Mouse (Mus musculus) kidney, adult 18-20 months (tissue): Measurements from ENCODE around the gene Ipo9.

ENCODE experiments used
- DNase-seq: peaks from one replicate; pipeline ENCODE4 v3.0.0; 2021

The Ipo9 gene

DNA sequence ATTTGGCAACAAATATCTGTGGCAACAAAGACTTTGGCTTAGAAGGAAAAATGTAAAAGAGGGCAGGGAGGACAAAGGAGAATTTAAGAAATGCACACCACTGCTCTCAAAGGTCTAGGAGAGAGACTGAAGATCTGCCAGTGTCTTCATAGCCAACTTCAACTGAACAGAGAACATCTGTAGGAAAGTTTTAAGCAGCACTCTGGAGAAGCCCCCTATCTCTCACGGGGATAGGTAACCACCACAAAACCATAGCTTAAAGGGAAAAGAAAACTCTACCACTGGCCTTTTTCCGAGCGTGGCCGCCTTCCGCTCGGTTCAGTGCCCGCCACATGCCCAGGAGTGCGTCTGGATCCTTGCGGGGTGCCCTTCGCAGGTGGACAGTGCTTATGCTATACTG lies 3.7 kb downstream of the Ipo9 start:
- no peak for DNase-seq

- no peak for DNase-seq
Observed at GRCm38 (mm10) chr1:135422772-135423171, 7.5 kb downstream of the Ipo9 start.

DNA sequence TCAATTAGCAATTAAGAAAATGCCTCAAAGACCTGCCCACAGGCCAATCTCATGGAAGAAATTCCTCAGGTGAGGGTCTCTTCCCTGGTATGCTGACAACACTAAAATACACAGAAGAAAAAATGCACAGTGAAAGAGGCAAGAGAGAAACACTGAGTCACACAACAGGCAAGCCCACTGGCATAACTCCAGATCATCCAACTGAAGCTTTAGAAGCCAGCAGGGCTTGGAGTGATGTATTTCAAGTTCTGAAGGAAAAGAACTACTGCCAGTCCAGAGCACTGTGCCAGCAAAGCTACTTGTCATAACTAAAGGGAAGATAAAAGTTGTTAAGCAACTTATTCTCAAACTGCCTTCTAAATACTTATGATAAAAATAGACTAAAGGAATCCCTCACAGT lies 16.3 kb downstream of the Ipo9 start:
- DNase-seq: no peak

- DNase-seq: no peak
Observed at GRCm38 (mm10) chr1:135412130-135412529, 18.2 kb downstream of the Ipo9 start.

DNA sequence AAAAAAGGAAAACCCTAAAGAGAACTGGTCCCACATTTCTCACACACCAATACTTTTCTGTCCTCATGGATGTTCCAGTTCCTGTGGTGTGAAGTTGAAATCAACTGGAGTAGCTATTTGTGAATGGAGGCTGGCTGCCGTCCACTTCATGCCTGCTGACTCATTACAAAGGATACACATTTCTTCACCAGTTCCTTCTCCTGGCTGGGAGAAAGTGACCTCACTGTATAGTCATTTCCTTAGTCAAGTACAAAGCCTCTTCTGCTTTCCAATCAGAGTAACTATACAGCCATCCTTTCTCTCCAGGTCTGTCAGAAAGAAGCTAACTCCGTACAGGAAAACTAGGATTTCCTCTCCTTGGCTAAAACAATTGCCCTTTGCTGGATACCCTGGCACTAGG lies 19.3 kb downstream of the Ipo9 start:
- DNase-seq: peak; percentile 41

DNA sequence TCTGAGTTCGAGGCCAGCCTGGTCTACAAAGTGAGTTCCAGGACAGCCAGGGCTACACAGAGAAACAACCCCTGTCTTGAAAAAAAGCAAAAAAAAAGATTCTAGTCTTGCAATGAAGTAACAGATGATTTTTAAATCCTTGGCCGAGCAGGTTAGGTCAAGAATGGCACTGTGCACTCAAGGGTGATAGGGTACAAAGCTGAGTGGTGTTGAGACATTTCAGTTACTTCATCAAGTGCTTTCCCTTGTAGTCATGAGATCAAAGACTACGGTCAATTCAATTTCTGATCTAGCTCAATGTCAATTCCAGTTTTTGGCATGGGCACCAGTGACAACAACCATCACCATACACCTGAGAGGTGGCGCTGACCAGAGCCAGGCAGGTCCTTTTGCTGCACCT lies 21.3 kb downstream of the Ipo9 start:
- no peak for DNase-seq

- no peak for DNase-seq
Observed at GRCm38 (mm10) chr1:135405356-135405755, 24.9 kb downstream of the Ipo9 start.

- no peak for DNase-seq
Observed at GRCm38 (mm10) chr1:135401452-135402110, 28.7 kb downstream of the Ipo9 start.

GRCm38 (mm10) chr1:135399466-135399865 lies 30.8 kb downstream of the Ipo9 start:
- no peak for DNase-seq

GRCm38 (mm10) chr1:135385161-135385560 lies 45.1 kb downstream of the Ipo9 start:
- DNase-seq: no peak

DNA sequence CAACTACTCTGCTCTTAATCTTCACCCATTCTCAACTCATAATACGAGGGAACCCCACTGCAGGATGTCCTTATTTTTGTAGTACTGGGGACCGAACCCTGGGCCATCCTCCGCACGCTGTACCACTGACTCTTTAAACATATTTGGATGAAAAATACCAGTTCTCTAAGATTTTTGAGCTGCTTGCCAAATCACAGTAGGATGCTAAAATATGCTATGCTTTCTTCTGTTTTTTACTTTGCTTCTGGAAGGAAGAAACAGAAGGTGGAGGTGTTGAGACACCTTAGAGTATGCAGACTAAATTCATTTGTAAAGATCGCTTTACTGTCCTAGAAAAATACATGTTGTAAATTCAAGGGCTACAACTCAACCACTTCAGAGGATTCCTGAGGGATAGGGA lies 46.1 kb downstream of the Ipo9 start:
- no peak for DNase-seq

- peak; percentile 30 for DNase-seq
Observed at GRCm38 (mm10) chr1:135381560-135381959, 48.7 kb downstream of the Ipo9 start.

DNA sequence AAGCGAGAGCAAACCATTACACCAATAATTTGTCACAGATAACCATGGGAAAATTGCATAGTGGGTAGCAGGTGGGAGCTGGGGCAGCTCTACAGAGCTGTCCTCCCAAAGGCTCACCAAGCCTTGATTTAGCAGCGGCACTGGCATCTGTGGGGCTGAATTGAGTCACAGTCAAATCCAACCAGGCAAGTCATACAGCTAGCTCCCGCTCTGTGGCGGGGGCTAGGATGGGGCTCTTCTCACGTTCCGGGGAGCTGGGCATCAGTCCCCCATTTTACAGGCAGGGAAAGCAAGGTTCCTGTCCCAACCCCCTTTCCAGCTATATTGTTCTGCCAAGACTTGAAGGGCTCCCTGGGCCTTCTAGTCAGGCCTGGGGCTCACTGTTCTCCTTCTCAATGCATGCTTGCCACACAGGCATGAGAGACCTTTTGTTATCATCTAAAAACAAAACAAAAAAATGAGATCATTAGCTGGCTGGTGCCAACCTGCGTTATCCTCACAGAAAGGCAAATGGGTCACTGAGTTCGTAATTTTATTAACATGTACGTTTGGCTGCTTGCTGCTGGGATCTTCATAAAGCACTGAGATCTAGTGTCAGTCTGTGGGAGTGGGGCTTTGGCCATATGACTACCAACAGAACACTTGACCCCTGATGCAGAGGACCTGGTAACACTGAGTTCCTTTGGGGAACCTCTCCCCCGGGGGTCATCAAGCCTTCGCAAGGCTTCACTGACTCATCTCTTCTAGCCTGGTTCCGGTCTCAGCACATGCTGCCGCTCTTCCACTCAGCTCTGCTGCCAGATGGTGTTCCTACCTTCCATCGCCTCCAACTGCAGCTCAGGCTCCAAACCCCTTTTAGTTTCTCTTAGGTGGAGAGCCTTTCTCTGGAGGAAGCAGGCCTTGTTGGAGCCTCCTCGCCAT lies 50.0 kb downstream of the Ipo9 start:
- DNase-seq: no peak

- no peak for DNase-seq
Observed at GRCm38 (mm10) chr1:135379048-135379447, 51.3 kb downstream of the Ipo9 start.

DNA sequence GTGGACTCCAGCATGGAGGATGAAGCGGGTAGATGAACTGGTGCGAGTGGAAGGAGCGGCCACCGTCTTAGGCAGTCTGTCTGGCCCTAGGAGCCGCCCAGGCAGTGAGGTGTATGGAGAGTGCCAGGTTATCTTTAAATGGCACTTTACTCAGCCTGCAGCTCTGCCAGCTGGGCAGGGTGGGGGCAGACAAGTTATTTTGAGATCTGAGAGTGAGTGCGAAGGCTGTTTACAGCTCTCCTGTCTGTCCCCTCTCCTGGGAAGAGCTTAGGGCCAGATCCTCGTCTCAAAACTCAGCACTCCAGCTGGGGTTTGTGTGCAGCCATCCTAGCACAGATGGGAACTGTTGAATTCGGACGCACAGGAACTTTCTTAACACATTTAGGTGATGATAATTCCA lies 51.7 kb downstream of the Ipo9 start:
- no peak for DNase-seq

DNA sequence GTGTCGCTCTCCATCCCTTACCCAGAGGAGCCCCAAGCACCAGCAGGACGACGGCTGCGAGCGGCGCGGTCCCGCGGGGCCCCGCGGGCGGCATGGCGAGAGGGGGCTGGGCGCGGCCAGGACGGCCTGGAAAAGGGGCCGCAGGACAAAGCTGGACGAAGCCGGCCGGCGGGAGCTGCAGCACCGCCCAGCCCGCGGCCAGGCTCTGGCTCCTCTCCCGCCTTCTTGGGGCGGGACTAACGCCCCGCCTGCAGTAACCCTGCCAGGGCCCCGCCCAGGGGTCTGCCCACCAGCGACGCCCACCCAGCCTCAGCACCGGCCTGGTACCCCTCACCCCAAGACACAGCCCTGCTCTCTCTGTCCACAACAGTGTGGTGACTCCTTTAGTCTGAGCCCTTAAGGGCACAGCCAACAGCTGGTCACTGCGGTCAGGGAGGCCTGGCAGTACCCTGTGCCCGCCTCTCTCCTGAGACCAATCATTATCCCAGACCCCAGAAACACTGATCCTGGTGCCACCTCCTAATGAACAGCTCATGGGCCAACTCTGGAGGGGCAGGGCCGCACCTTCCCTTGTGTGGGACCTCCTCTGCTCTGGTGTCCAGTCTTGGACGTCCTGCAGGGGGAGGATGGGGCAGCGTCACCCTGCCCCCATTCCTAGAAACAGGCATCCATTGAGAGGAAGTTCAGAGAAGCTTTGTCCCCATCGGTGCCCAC lies 55.3 kb downstream of the Ipo9 start, which contains the start of gene Shisa4:
Gene Shisa4 (minus strand): TSS at position 370 of the 714 bp plus-strand sequence.
- peak; percentile 84 for DNase-seq

DNA sequence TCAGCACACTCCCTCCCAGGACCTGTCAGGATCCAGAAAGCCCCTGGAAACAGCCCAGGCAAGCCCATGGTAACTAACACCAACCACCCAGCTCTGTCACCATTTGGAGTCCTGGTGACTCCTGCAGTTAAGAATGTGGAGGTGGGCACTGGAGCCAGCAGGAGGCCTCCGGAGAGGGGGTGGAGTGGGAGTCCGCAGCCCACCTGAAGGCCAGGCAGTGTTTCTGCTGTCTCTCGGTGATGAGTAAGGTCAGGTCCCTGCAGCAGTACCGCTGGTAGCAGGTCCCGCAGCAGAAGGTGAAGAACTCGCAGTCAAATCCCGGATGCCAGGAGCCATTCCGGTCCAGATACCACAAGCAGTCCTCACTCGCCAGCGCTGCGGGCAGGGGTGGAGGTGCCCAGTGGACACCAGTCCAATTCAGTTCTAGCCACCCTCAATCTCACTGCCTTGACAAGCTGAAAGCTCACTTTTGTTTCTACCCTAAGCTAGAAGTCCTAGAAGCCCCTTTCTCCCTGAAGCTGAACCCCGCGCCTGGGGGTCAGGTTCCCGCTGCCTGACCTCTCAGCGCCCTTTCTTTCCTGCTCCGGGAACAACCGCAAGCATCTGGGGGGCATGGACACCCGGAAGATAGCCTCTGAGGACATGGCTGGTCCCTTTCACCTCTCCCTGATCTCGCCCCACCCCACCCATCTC lies 56.0 kb downstream of the Ipo9 start:
- peak; percentile 44 for DNase-seq

DNA sequence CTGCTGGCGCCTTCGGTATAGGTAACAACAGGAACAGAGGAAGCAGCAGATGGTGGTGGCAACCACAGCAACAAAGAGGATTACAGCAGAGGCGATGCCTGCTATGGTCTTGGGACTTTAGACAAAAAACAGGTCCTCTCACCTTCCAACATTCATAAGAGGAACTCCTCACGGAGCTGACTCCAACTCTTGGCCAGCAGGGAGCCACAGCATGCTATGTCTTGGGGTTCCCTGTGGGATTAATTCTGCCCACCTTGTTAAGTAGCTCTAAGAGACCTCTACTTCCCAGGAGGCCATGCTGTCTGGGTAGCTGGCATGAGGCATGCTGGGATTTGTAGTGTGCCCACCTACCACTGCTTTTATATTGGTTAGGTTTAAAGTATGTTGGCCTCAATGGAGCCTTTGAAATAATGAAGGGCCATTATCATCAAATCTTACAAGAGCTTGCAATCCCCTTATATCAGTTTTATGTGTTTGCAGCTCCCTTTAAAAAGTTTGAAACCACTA lies 57.1 kb downstream of the Ipo9 start:
- DNase-seq: no peak

- no peak for DNase-seq
Observed at GRCm38 (mm10) chr1:135369415-135369814, 60.9 kb downstream of the Ipo9 start.

DNA sequence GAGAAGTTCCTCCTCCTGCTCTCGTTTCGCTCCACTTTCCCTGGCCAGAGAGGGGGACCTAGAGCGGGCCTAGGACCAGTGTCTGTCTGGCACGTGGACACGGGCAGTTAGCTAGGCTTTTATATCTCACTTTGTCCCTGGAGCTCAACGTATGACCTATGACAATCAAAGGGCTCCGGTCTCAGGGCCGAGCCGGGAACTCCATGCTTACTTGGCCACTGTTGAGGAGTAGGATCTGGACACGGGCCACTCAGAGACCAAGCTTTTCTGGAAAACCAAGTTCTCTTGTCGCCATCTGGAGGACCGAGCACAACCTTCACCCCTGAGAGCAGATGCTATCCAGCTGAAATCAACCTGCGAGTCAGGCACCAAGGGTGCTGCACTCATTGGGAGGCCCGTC lies 61.3 kb downstream of the Ipo9 start:
- peak; percentile 78 for DNase-seq

DNA sequence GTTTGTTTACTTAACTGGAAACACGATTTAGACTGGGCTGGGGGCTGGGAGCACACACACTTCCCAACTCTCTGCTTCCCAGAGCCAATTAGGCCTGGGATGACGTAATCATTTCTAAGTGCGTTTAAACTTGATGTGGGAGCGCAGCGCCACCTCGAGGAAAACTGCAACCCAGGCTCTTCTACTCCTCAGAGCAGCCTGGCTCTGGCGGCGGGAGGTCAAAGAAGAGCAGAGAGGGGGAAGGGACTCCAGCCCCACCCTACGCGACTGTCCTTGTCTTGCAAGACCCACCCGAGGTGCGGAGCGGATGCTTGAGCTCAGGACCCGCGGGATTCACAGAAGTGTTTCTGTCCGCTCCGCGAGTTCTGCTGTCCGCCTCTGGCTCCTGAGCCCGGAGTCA lies 62.1 kb downstream of the Ipo9 start:
- DNase-seq: peak; percentile 89

GRCm38 (mm10) chr1:135367595-135367994 lies 62.7 kb downstream of the Ipo9 start:
- DNase-seq: no peak

GRCm38 (mm10) chr1:135367005-135367404 lies 63.3 kb downstream of the Ipo9 start:
- DNase-seq: no peak
